Mouse (Mus musculus) MN1 (cell line): ENCODE data around the gene Nup210l.

Source experiments
- DNase-seq: peaks from one replicate; pipeline ENCODE4 v3.0.0-alpha.2; 2016; ENCODE audit warnings: low spot score

Gene Nup210l

DNA sequence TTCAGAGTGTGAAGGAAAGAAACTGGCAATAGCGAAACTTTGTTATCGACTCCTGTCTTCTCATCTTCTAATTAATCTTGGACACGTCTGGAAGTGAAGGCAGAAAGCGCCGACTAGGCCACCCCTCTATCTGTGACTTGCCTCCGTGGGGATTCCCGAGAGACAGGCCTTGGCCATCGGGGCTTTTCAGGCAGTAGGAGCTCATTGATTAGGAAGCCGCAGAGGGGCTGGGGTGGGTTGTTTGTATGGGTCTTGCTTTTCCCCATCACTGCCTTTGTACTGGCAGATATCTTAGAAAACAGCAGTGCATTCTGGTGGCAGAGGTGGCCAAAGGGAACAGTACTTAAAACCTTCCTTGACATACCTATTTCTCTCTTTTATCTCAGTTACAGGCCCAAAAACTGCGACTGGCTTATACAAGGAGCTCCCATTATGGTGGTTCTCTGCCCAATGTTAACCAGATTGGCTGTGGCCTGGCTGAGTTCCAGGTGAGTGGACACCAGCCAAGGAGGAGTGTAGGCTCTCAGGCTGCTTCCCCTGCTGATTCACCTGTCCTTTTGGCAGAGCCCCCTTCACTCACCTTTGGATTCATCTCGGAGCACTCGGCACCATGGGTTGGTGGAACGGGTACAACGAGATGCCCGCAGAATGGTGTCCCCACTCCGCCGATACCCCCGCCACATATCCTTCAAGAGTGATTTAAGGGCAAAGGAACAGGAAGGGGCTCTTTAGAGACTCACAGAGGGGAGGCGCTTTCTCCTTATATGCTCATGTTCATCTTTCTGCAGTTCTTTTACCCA is 153.0 kb downstream of the Nup210l start:
- DNase-seq, result peak; percentile 46

DNA sequence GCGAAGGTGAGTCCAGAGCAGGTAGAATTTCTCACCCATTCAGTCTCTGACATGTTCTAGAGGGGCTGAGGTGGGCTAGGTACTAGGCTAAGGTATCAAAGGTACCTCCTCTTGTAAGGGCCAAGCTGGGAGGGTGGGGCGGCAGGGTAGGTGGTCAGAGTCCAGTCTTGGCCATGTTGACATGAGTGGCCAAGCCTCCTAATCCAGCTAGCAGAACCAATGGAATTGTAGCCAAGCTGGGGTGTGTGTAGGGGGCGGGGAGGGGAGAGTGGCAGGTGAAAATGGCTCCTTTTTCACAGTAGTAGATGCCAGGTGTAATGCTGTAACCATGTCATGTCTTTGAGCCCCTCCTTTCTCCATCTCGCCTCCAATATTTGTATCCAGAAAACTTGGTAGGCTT is 154.6 kb downstream of the Nup210l start:
- DNase-seq, result no peak
